17 mouse cellular contexts compared by ENCODE assay signal in genomic region chr12:75629618-75630017, GRCm38 (mm10). TPM values are rescaled to one million over a fixed set of nuclear protein-coding genes. Genes with fewer than 3 reads are reported as not detected.
DNase-seq lines count a peak whose midpoint lies in the region; ATAC-seq and TF ChIP-seq lines count a peak whose summit lies in the region.
"Had no signal": no experiment of that assay in that cellular context is flagged by ENCODE, and none has a peak within 500 bp of the region (broad histone marks: within the 10 kb centered on the region; RNA-seq: fewer than 3 reads in every experiment).

No protein-coding gene starts in this region.

- H3K27me3 ChIP-seq in intestine, postnatal 0 days (replicated peaks; ENCODE audit: control insufficient read depth, insufficient read depth, low read length): no peaks in the 10 kb centered on the region
- no peaks in the 10 kb centered on the region for H3K27me3 ChIP-seq in intestine, embryonic 15.5 days (replicated peaks)
- no peaks in the 10 kb centered on the region for H3K27me3 ChIP-seq in lung, embryonic 14.5 days (ENCODE audit: insufficient read depth, low read length)
- H3K27me3 ChIP-seq in MEL (ENCODE audit: control insufficient read depth in 1 of 2, insufficient read depth in 2 of 2, low read length in 2 of 2): no peaks in the 10 kb centered on the region
- H3K27me3 ChIP-seq: hindbrain, embryonic 13.5 days; liver, embryonic 13.5 days had no signal

- H3K9me3 ChIP-seq in intestine, postnatal 0 days (ENCODE audit: control insufficient read depth): 0 out of 2 replicates have a peak, but pooled peaks cover 3% of the 10 kb centered on the region
- no peaks in the 10 kb centered on the region for H3K9me3 ChIP-seq in intestine, embryonic 15.5 days
- H3K9me3 ChIP-seq in lung, embryonic 14.5 days (ENCODE audit: low read depth, low read length): no peaks in the 10 kb centered on the region
- no peaks in the 10 kb centered on the region for H3K9me3 ChIP-seq in MEL (replicated peaks; ENCODE audit: insufficient read depth, low read length)
- H3K9me3 ChIP-seq: forebrain, embryonic 10.5 days; hindbrain, embryonic 13.5 days had no signal

- TF ChIP-seq RAD21 in MEL (IDR thresholded peaks at IDR 0.05; ENCODE audit: low read depth, low read length): peak; percentile 52

- no peak for ATAC-seq in intestine, postnatal 0 days
- no peak for ATAC-seq in intestine, embryonic 15.5 days
- ATAC-seq in lung, embryonic 14.5 days (ENCODE audit: insufficient read depth): no peak
- ATAC-seq: intestine, embryonic 16.5 days had no signal

- H3K36me3 ChIP-seq in intestine, postnatal 0 days (ENCODE audit: control insufficient read depth, insufficient read depth): no peaks in the 10 kb centered on the region
- H3K36me3 ChIP-seq in intestine, embryonic 15.5 days: no peaks in the 10 kb centered on the region
- peaks cover 7% of the 10 kb centered on the region; the same call in 1 of the 2 replicates for H3K36me3 ChIP-seq in lung, embryonic 14.5 days (ENCODE audit: insufficient read depth)
- no peaks in the 10 kb centered on the region for H3K36me3 ChIP-seq in MEL (ENCODE audit: control insufficient read depth in 1 of 2, insufficient read depth in 2 of 2, low read length in 2 of 2)

- no peak for TF ChIP-seq EP300 in MEL (IDR thresholded peaks at IDR 0.05; ENCODE audit: low read depth in 1 of 2, low read length in 2 of 2)

- TF ChIP-seq CTCF in intestine, postnatal 0 days (IDR thresholded peaks at IDR 0.05; ENCODE audit: low read depth): peak; percentile 42
- TF ChIP-seq CTCF in lung, embryonic 14.5 days (IDR thresholded peaks at IDR 0.05; ENCODE audit: low read depth): 0 out of 2 replicates have a peak, but pooled peaks have one; percentile 24
- TF ChIP-seq CTCF in MEL (IDR thresholded peaks at IDR 0.05 in 2 of 3, conservative IDR thresholded peaks at IDR 0.05 in 1 of 3; ENCODE audit: control insufficient read depth in 1 of 3, insufficient read depth in 1 of 3, low read depth in 2 of 3, low read length in 3 of 3, poor library complexity in 1 of 3, severe bottlenecking in 1 of 3): peak; percentile 13 to 66 (median 29); a peak in 2 of 6 replicates

- no peak overlapping the region for H3K4me2 ChIP-seq in intestine, postnatal 0 days (replicated peaks; ENCODE audit: low read depth)
- H3K4me2 ChIP-seq in intestine, embryonic 15.5 days (replicated peaks): no peak overlapping the region
- no peak overlapping the region for H3K4me2 ChIP-seq in lung, embryonic 14.5 days
- H3K4me2 ChIP-seq: hindbrain, embryonic 13.5 days; liver, embryonic 13.5 days had no signal

- no peaks in the 10 kb centered on the region for H3K4me1 ChIP-seq in intestine, postnatal 0 days (replicated peaks; ENCODE audit: control insufficient read depth, insufficient read depth, low read length)
- H3K4me1 ChIP-seq in intestine, embryonic 15.5 days (replicated peaks): no peaks in the 10 kb centered on the region
- no peaks in the 10 kb centered on the region for H3K4me1 ChIP-seq in lung, embryonic 14.5 days (ENCODE audit: insufficient read depth)
- no peaks in the 10 kb centered on the region for H3K4me1 ChIP-seq in MEL (ENCODE audit: control insufficient read depth in 1 of 2, insufficient read depth in 2 of 2, low read length in 2 of 2)
- H3K4me1 ChIP-seq: forebrain, embryonic 10.5 days; hindbrain, embryonic 13.5 days; liver, embryonic 13.5 days had no signal

- no peak overlapping the region for H3K4me3 ChIP-seq in intestine, postnatal 0 days (ENCODE audit: low read depth, low read length)
- H3K4me3 ChIP-seq in intestine, embryonic 15.5 days (replicated peaks): no peak overlapping the region
- no peak overlapping the region for H3K4me3 ChIP-seq in lung, embryonic 14.5 days (ENCODE audit: low read depth, low read length)
- H3K4me3 ChIP-seq in MEL (ENCODE audit: control insufficient read depth in 1 of 2, insufficient read depth in 1 of 2, low read depth in 2 of 2, low read length in 2 of 2): no peak overlapping the region
- H3K4me3 ChIP-seq: forebrain, embryonic 10.5 days; hindbrain, embryonic 13.5 days; liver, embryonic 13.5 days had no signal

- no peak overlapping the region for H3K27ac ChIP-seq in intestine, postnatal 0 days (ENCODE audit: low read depth, low read length)
- H3K27ac ChIP-seq in intestine, embryonic 15.5 days: no peak overlapping the region
- no peak overlapping the region for H3K27ac ChIP-seq in lung, embryonic 14.5 days (ENCODE audit: low read depth)
- no peak overlapping the region for H3K27ac ChIP-seq in MEL (ENCODE audit: control insufficient read depth, low read depth, low read length)
- H3K27ac ChIP-seq: forebrain, embryonic 10.5 days; hindbrain, embryonic 13.5 days; liver, embryonic 13.5 days had no signal

- no peak overlapping the region for H3K9ac ChIP-seq in intestine, postnatal 0 days (ENCODE audit: low read depth, low read length)
- no peak overlapping the region for H3K9ac ChIP-seq in intestine, embryonic 15.5 days
- no peak overlapping the region for H3K9ac ChIP-seq in lung, embryonic 14.5 days
- no peak overlapping the region for H3K9ac ChIP-seq in MEL (ENCODE audit: control insufficient read depth, low read depth, low read length, poor library complexity, severe bottlenecking)
- H3K9ac ChIP-seq: hindbrain, embryonic 13.5 days; liver, embryonic 13.5 days had no signal

- 61% methylated on average over 1 of the region's 1 CpGs for WGBS in intestine, postnatal 0 days
- WGBS in intestine, embryonic 15.5 days: 69% methylated on average over 1 of the region's 1 CpGs
- 58% methylated on average over 1 of the region's 1 CpGs for WGBS in lung, embryonic 14.5 days

- H3K79me2 ChIP-seq in MEL (ENCODE audit: control insufficient read depth, insufficient read depth, low read length, poor library complexity): no peaks in the 10 kb centered on the region

- DNase-seq in lung, embryonic 14.5 days: no peak
- no peak for DNase-seq in lung, postnatal 4 days
- peak; percentile 23 for DNase-seq in MEL (ENCODE audit: low read depth, low spot score)
- no peak for DNase-seq in frontal cortex, postnatal 25 days (ENCODE audit: low spot score in 2 of 2)
- no peak for DNase-seq in frontal cortex, postnatal 36 days (ENCODE audit: low spot score in 2 of 2)
- DNase-seq: adrenal gland, adult 2 months; cerebellum, adult 8-10 months; gastrocnemius, postnatal 14 days; heart, postnatal 14 days; kidney, postnatal 14 days; liver, embryonic 13.5 days; right cerebral cortex, postnatal 4 days had no signal

- TF ChIP-seq POLR2A in MEL (IDR thresholded peaks at IDR 0.05; ENCODE audit: control insufficient read depth in 1 of 2, insufficient read depth in 1 of 2, low read depth in 1 of 2, low read length in 2 of 2, poor library complexity in 1 of 2): no peak

TF ChIP-seq in MEL, 35 proteins besides CTCF, POLR2A, EP300 and RAD21:
- TF ChIP-seq MYC (IDR thresholded peaks at IDR 0.05; ENCODE audit: low read depth, low read length) (peak; percentile 61; the same call in 1 of the 2 replicates), MAX (IDR thresholded peaks at IDR 0.05; ENCODE audit: low read length) (no peak; the same call in 1 of the 2 replicates), SMC3 (IDR thresholded peaks at IDR 0.05; ENCODE audit: low read depth, low read length) (peak; percentile 57), MAZ (IDR thresholded peaks at IDR 0.05; ENCODE audit: low read depth, low read length) (no peak), GATA1 (IDR thresholded peaks at IDR 0.05; ENCODE audit: low read depth, low read length) (no peak), ZC3H11A (IDR thresholded peaks at IDR 0.05; ENCODE audit: low read depth, low read length) (peak; percentile 31; the same call in 1 of the 2 replicates)
TF ChIP-seq in MEL: peak in this region for 3.

RNA-seq across cellular contexts. Expression of gene Ppp2r5e, which starts 33.6 kb away (rescaled TPM):
- 7.3 and 9.2 TPM in 2 replicates for polyA plus RNA-seq in intestine, postnatal 0 days (2015; fragmentation: Nextera tagmentation; extraction: Ambion mirVana)
- polyA plus RNA-seq in intestine, embryonic 15.5 days (2015; fragmentation: Nextera tagmentation; extraction: Ambion mirVana): 9.3 and 11.8 TPM in 2 replicates
- 19.9 and 20.3 TPM in 2 replicates for polyA plus RNA-seq in lung, embryonic 14.5 days (2014; fragmentation: Nextera tagmentation; extraction: Ambion mirVana)
- 9.0 and 10.8 TPM in 2 replicates for total RNA-seq in MEL (2012; rRNA removed)
- polyA plus RNA-seq in MEL (2012; ENCODE audit: insufficient read depth in 1 of 2, insufficient read length in 2 of 2, low read depth in 1 of 2, low replicate concordance in 2 of 2, missing spikeins in 1 of 2): 100 to 1,000 TPM in 1 of 2 experiments, 10 to 100 TPM in 1; 21.3 to 200 TPM

RNA-seq across cellular contexts. Expression of gene Wdr89, which starts 39.7 kb away (rescaled TPM):
- 4.3 and 5.3 TPM in 2 replicates for polyA plus RNA-seq in intestine, postnatal 0 days (2015; fragmentation: Nextera tagmentation; extraction: Ambion mirVana)
- 11.0 and 12.6 TPM in 2 replicates for polyA plus RNA-seq in intestine, embryonic 15.5 days (2015; fragmentation: Nextera tagmentation; extraction: Ambion mirVana)
- 14.0 and 14.5 TPM in 2 replicates for polyA plus RNA-seq in lung, embryonic 14.5 days (2014; fragmentation: Nextera tagmentation; extraction: Ambion mirVana)
- 18.5 and 31.2 TPM in 2 replicates for total RNA-seq in MEL (2012; rRNA removed)
- 10 to 100 TPM; 10.2 to 57.8 TPM for polyA plus RNA-seq in MEL (2012; ENCODE audit: insufficient read depth in 1 of 2, insufficient read length in 2 of 2, low read depth in 1 of 2, low replicate concordance in 2 of 2, missing spikeins in 1 of 2)
